Mouse (Mus musculus): ENCODE data around the gene Arfgef3.
"Not testable (repeated sequence)": the region's sequence is repeated elsewhere in the genome, so short reads cannot be mapped to it uniquely, and the experiment has no call there.

Arfgef3 gene

GRCm38 (mm10) chr10:18680661-18681384 is 62.9 kb downstream of the Arfgef3 start:
- no peak for DNase-seq

- no peak for DNase-seq
These were observed 64.9 kb downstream of the Arfgef3 start for GRCm38 (mm10) chr10:18678836-18679235.

GRCm38 (mm10) chr10:18664794-18665193 is 79.0 kb downstream of the Arfgef3 start:
- DNase-seq, result no peak

- no peak for DNase-seq
These were observed 79.7 kb downstream of the Arfgef3 start for GRCm38 (mm10) chr10:18664016-18664415.

GRCm38 (mm10) chr10:18661606-18662220 is 82.0 kb downstream of the Arfgef3 start:
- DNase-seq, result no peak

GRCm38 (mm10) chr10:18660998-18661397 is 82.8 kb downstream of the Arfgef3 start:
- DNase-seq, result peak; percentile 52

- DNase-seq, result no peak
These were observed 86.2 kb downstream of the Arfgef3 start for GRCm38 (mm10) chr10:18657588-18657987.

- no peak for DNase-seq
These were observed 96.7 kb downstream of the Arfgef3 start for GRCm38 (mm10) chr10:18647069-18647468.

GRCm38 (mm10) chr10:18646035-18646434 is 97.7 kb downstream of the Arfgef3 start:
- no peak for DNase-seq

GRCm38 (mm10) chr10:18644346-18644745 is 99.4 kb downstream of the Arfgef3 start:
- no peak for DNase-seq

- DNase-seq, result peak; percentile 40
These were observed 100.2 kb downstream of the Arfgef3 start for GRCm38 (mm10) chr10:18643506-18643905.

GRCm38 (mm10) chr10:18642854-18643253 is 100.9 kb downstream of the Arfgef3 start:
- DNase-seq, result no peak

GRCm38 (mm10) chr10:18640596-18640995 is 103.2 kb downstream of the Arfgef3 start:
- DNase-seq, result no peak

GRCm38 (mm10) chr10:18635450-18635849 is 108.3 kb downstream of the Arfgef3 start:
- no peak for DNase-seq

- DNase-seq, result no peak
These were observed 109.3 kb downstream of the Arfgef3 start for GRCm38 (mm10) chr10:18634405-18634985.

- DNase-seq, result no peak
These were observed 113.3 kb downstream of the Arfgef3 start for GRCm38 (mm10) chr10:18630498-18630897.

- peak; percentile 90 for DNase-seq
These were observed 116.2 kb downstream of the Arfgef3 start for GRCm38 (mm10) chr10:18627530-18627929.

- no peak for DNase-seq
These were observed 131.0 kb downstream of the Arfgef3 start for GRCm38 (mm10) chr10:18612796-18613195.

- not testable (repeated sequence) for DNase-seq
These were observed 138.8 kb downstream of the Arfgef3 start for GRCm38 (mm10) chr10:18604827-18605535.

GRCm38 (mm10) chr10:18602030-18602429 is 141.7 kb downstream of the Arfgef3 start:
- peak; percentile 67 for DNase-seq

- no peak for DNase-seq
These were observed 146.1 kb downstream of the Arfgef3 start for GRCm38 (mm10) chr10:18597601-18598000.

GRCm38 (mm10) chr10:18589455-18589854 is 154.3 kb downstream of the Arfgef3 start:
- DNase-seq, result no peak

- no peak for DNase-seq
These were observed 159.6 kb downstream of the Arfgef3 start for GRCm38 (mm10) chr10:18584188-18584587.
